Comparison of ENCODE assay signal across 23 mouse cellular contexts in genomic region chr13:59518016-59518415, GRCm38 (mm10).
"Had no signal": no experiment of that assay in that cellular context is flagged by ENCODE, and none has a peak within 500 bp of the region (broad histone marks: within the 10 kb centered on the region; RNA-seq: fewer than 3 reads in every experiment).

No protein-coding gene starts in this region.

- ATAC-seq: hindbrain, embryonic 16.5 days; intestine, embryonic 16.5 days had no signal

- H3K4me3 ChIP-seq: gastrocnemius, adult 2 months; heart, adult 2 months; heart, embryonic 12.5 days; hindbrain, embryonic 10.5 days; hindbrain, embryonic 12.5 days; layer of hippocampus, adult 2 months; left cerebral cortex, adult 2 months; limb, embryonic 10.5 days; limb, embryonic 12.5 days; liver, embryonic 13.5 days; liver, embryonic 15.5 days had no signal

- H3K27ac ChIP-seq: gastrocnemius, adult 2 months; heart, adult 2 months; hindbrain, embryonic 10.5 days; hindbrain, embryonic 12.5 days; hindbrain, embryonic 14.5 days; layer of hippocampus, adult 2 months; left cerebral cortex, adult 2 months; limb, embryonic 10.5 days; limb, embryonic 12.5 days; liver, embryonic 13.5 days; liver, embryonic 15.5 days had no signal

- DNase-seq: gastrocnemius, adult 2 months; gastrocnemius, postnatal 10 days; gastrocnemius, postnatal 25 days; heart, adult 2 months; heart, postnatal 4 days; kidney, adult 18-20 months; kidney, adult 8-10 months; kidney, postnatal 10 days; kidney, postnatal 25 days; kidney, postnatal 4 days; liver; liver, embryonic 13.5 days had no signal

- H3K4me1 ChIP-seq: heart, embryonic 12.5 days; hindbrain, embryonic 12.5 days; limb, embryonic 10.5 days; limb, embryonic 12.5 days; liver, embryonic 15.5 days had no signal

- H3K9me3 ChIP-seq: heart, embryonic 12.5 days; hindbrain, embryonic 10.5 days; hindbrain, embryonic 12.5 days; limb, embryonic 10.5 days; limb, embryonic 12.5 days; liver, embryonic 13.5 days; liver, embryonic 15.5 days had no signal

- H3K27me3 ChIP-seq: heart, embryonic 12.5 days; hindbrain, embryonic 12.5 days; limb, embryonic 12.5 days; liver, embryonic 13.5 days; liver, embryonic 15.5 days had no signal
